Mouse (Mus musculus) hindbrain, embryonic 12.5 days (tissue): ENCODE measurements at regions not wholly inside any gene's neighbourhood (a gene's known extent, or its start where the extent isn't known, plus 50 kb on each side); places are given as distances from the start of the nearest gene placed in this dataset.

Source experiments
- ATAC-seq: fragments of 200-750 bp; cut with Nextera tagmentation; 2 replicates; pipeline ENCODE4 v1.8.0; 2017; ENCODE audit warnings: moderate TSS enrichment; ENCODE audit not compliant: low FRiP score
- H3K27ac ChIP-seq: fragments of 300-500 bp; sonication (generic); 2 replicates; pipeline ENCODE4 v1.5.1; 2016; ENCODE audit warnings: mild to moderate bottlenecking
- H3K27me3 ChIP-seq: fragments of 300-500 bp; sonication (generic); 2 replicates; pipeline ENCODE4 v1.6.1; 2016; ENCODE audit warnings: mild to moderate bottlenecking
- H3K36me3 ChIP-seq: fragments of 300-500 bp; sonication (generic); 2 replicates; pipeline ENCODE4 v1.6.1; 2016; ENCODE audit warnings: mild to moderate bottlenecking
- H3K4me1 ChIP-seq: fragments of 300-500 bp; sonication (generic); 2 replicates; pipeline ENCODE4 v1.6.1; 2016
- H3K4me2 ChIP-seq: fragments of 300-500 bp; sonication (generic); replicated peaks from 2 replicates; pipeline ENCODE4 v1.6.1; 2016; ENCODE audit warnings: mild to moderate bottlenecking
- H3K4me3 ChIP-seq: fragments of 300-500 bp; sonication (generic); 2 replicates; pipeline ENCODE4 v1.5.1; 2016; ENCODE audit warnings: mild to moderate bottlenecking
- H3K9ac ChIP-seq: fragments of 300-500 bp; sonication (generic); 2 replicates; pipeline ENCODE4 v1.6.1; 2016; ENCODE audit warnings: mild to moderate bottlenecking, moderate library complexity
- H3K9me3 ChIP-seq: fragments of 300-500 bp; sonication (generic); replicated peaks from 2 replicates; pipeline ENCODE4 v1.6.1; 2016; ENCODE audit warnings: mild to moderate bottlenecking
- WGBS: fragments of 180-500 bp; shearing (Covaris S2); methylation state at CpG from one replicate; pipeline ENCODE4 v1.1.7; 2016; 5-methylcytosine and 5-hydroxymethylcytosine counted together

DNA sequence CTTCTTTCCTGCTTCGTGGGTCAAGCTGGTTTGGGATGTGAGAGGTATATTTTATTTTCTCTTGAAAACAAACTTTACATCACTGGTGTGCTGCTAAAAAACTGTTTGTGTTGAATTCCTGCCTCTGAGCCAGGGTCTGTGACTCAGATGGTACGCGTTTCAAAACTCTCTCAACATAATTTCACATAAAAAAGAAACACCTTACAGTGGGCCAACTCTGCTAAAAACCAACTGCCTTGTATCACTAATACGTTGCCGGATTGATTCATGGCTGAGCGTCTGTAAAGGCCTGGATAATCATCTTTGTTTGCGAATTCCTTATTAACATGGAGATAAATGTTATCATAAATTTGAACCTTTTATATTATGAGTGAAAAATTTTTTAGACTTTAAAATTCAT, 428.7 kb downstream of the Fgf9 start:
- no peak overlapping the region for H3K4me3 ChIP-seq
- no peak for ATAC-seq
- peaks cover 4% of the 10 kb centered on the region for H3K4me1 ChIP-seq
- H3K9me3 ChIP-seq: no peaks in the 10 kb centered on the region
- H3K4me2 ChIP-seq: no peak overlapping the region
- H3K36me3 ChIP-seq: no peaks in the 10 kb centered on the region
- WGBS: 86% methylated on average over 7 of the region's 7 CpGs
- no peaks in the 10 kb centered on the region for H3K27me3 ChIP-seq
- no peak overlapping the region for H3K9ac ChIP-seq
- no peak overlapping the region for H3K27ac ChIP-seq

DNA sequence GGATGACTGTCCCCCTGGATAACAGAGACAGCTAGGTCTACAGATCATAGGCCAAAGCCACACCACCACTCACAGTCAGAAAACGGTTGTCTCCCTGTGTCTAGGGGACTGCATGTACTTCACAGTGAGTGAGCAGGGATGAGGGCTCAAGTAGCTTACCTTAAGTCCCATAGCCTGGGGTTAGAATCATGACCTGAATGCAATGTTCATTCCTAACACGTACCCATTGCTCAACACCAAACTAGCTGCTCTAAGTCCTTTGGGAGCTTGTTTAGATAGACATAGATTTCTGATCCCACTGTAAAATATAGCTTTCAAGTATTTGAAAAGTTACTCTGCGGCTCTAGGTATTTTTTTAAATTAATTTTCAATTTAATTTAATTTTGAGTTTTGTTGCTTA, 426.6 kb downstream of the Fgf9 start:
- 89% methylated on average over 3 of the region's 3 CpGs for WGBS
- H3K27ac ChIP-seq: no peak overlapping the region
- H3K9ac ChIP-seq: no peak overlapping the region
- no peaks in the 10 kb centered on the region for H3K27me3 ChIP-seq
- no peak for ATAC-seq
- no peaks in the 10 kb centered on the region for H3K9me3 ChIP-seq
- H3K4me3 ChIP-seq: no peak overlapping the region
- H3K36me3 ChIP-seq: no peaks in the 10 kb centered on the region
- H3K4me1 ChIP-seq: peaks cover 4% of the 10 kb centered on the region
- H3K4me2 ChIP-seq: no peak overlapping the region

- H3K27me3 ChIP-seq: no peaks in the 10 kb centered on the region
- H3K9me3 ChIP-seq: no peaks in the 10 kb centered on the region
- ATAC-seq: no peak
- no peak overlapping the region for H3K4me2 ChIP-seq
- WGBS: 74% methylated on average over 5 of the region's 5 CpGs
- H3K27ac ChIP-seq: no peak overlapping the region
- H3K9ac ChIP-seq: no peak overlapping the region
- no peak overlapping the region for H3K4me3 ChIP-seq
- H3K4me1 ChIP-seq: no peaks in the 10 kb centered on the region
- H3K36me3 ChIP-seq: no peaks in the 10 kb centered on the region
Observed at GRCm38 (mm10) chr14:58494400-58494987, 424.1 kb downstream of the Fgf9 start.

DNA sequence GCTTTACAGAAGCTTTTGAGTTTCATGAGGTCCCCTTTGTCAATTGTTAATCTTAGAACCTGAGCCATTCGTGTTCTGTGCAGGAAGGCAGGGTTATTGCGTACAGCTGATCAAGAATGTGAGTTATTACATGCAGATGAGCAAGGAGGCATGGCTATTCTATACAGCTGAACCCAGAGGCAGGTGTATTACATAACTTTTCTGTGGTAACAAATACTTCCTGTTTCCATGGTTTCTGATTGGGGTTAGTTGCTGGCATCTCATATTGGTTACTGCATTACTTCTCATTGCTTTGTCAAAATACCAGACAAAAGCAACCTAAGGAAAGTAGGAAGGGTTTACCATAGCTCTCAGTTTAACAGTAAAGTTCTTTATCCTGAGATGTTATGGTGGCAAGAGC, 421.8 kb downstream of the Fgf9 start:
- WGBS: 92% methylated on average over 2 of the region's 2 CpGs

DNA sequence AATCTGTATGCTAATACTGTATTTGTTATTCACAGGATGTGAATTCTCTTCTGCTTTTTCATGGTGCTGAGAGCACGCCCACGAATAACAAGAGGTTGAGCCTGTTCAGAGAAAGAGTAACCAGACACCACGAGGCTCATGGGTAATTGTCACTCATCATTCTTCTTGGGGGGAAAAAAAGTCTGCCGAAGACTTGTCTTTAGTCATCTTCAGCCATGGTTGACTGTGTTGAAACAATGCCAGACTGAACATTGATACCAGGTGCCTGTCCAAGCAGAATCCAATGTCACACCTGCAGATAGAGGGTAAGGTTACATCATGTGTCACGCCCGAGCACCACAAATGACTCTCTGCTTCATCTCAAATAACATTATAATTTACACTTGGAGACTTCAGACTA, 418.5 kb downstream of the Fgf9 start:
- Histone ChIP-seq H3K4me3 (no peak overlapping the region), H3K4me2 (no peak overlapping the region), H3K27me3 (no peaks in the 10 kb centered on the region), H3K27ac (no peak overlapping the region), H3K9me3 (no peaks in the 10 kb centered on the region), H3K4me1 (no peaks in the 10 kb centered on the region), H3K9ac (no peak overlapping the region), H3K36me3 (no peaks in the 10 kb centered on the region)
- WGBS: 67% methylated on average over 6 of the region's 6 CpGs
- ATAC-seq: no peak

More for the DNA sequence above, 421.8 kb downstream of the Fgf9 start:
- no peaks in the 10 kb centered on the region for H3K4me1 ChIP-seq
- H3K4me3 ChIP-seq: no peak overlapping the region
- no peaks in the 10 kb centered on the region for H3K36me3 ChIP-seq
- H3K27me3 ChIP-seq: no peaks in the 10 kb centered on the region
- H3K27ac ChIP-seq: no peak overlapping the region
- no peak overlapping the region for H3K4me2 ChIP-seq
- H3K9me3 ChIP-seq: no peaks in the 10 kb centered on the region
- no peak for ATAC-seq
- no peak overlapping the region for H3K9ac ChIP-seq

- Histone ChIP-seq H3K9me3 (no peaks in the 10 kb centered on the region), H3K36me3 (no peaks in the 10 kb centered on the region), H3K9ac (no peak overlapping the region), H3K4me2 (no peak overlapping the region), H3K27ac (no peak overlapping the region), H3K27me3 (no peaks in the 10 kb centered on the region), H3K4me1 (no peaks in the 10 kb centered on the region), H3K4me3 (no peak overlapping the region)
- no peak for ATAC-seq
- WGBS: 89% methylated on average over 6 of the region's 6 CpGs
Observed at GRCm38 (mm10) chr14:58487836-58488235, 417.5 kb downstream of the Fgf9 start.

DNA sequence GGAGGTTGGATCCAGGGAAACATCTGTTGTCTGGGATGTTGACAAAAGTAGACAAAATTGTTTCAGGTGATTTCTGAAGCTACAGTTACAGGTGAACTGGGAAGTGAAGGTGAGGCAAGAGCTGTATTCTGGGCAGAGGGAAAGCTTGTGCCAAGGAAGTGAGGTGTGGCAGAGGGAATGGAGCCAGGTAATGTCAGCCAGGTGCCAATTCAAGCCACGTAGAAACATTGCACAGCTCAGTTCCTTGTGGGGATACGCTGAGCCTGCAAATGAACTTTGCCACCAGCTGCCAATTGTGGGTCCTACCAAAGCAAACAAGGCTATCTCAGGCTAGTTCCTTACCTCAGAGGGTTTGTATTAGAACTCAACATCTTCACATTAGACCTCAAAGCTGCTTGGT, 410.1 kb downstream of the Fgf9 start:
- no peaks in the 10 kb centered on the region for H3K27me3 ChIP-seq
- no peak overlapping the region for H3K4me2 ChIP-seq
- H3K4me1 ChIP-seq: no peaks in the 10 kb centered on the region
- H3K9me3 ChIP-seq: no peaks in the 10 kb centered on the region
- H3K27ac ChIP-seq: no peak overlapping the region
- ATAC-seq: no peak
- 85% methylated on average over 2 of the region's 2 CpGs for WGBS
- H3K36me3 ChIP-seq: no peaks in the 10 kb centered on the region
- no peak overlapping the region for H3K4me3 ChIP-seq
- no peak overlapping the region for H3K9ac ChIP-seq

- no peaks in the 10 kb centered on the region for H3K36me3 ChIP-seq
- no peak overlapping the region for H3K4me2 ChIP-seq
- no peak overlapping the region for H3K9ac ChIP-seq
- H3K27ac ChIP-seq: no peak overlapping the region
- H3K4me3 ChIP-seq: no peak overlapping the region
- no peaks in the 10 kb centered on the region for H3K27me3 ChIP-seq
- no peak for ATAC-seq
- 31% methylated on average over 3 of the region's 3 CpGs for WGBS
- H3K4me1 ChIP-seq: no peaks in the 10 kb centered on the region
- no peaks in the 10 kb centered on the region for H3K9me3 ChIP-seq
Observed at GRCm38 (mm10) chr14:58470678-58471077, 400.3 kb downstream of the Fgf9 start.

GRCm38 (mm10) chr14:58468451-58468850, 398.1 kb downstream of the Fgf9 start:
- WGBS: 90% methylated on average over 7 of the region's 7 CpGs
- Histone ChIP-seq H3K36me3 (no peaks in the 10 kb centered on the region), H3K4me3 (no peak overlapping the region), H3K27me3 (no peaks in the 10 kb centered on the region), H3K4me1 (no peaks in the 10 kb centered on the region), H3K9me3 (no peaks in the 10 kb centered on the region), H3K9ac (no peak overlapping the region), H3K27ac (no peak overlapping the region), H3K4me2 (no peak overlapping the region)
- ATAC-seq: no peak

GRCm38 (mm10) chr14:58467856-58468255, 397.5 kb downstream of the Fgf9 start:
- Histone ChIP-seq H3K36me3 (no peaks in the 10 kb centered on the region), H3K27ac (no peak overlapping the region), H3K9me3 (no peaks in the 10 kb centered on the region), H3K4me3 (no peak overlapping the region), H3K27me3 (no peaks in the 10 kb centered on the region), H3K4me1 (no peaks in the 10 kb centered on the region), H3K9ac (no peak overlapping the region), H3K4me2 (no peak overlapping the region)
- 87% methylated on average over 5 of the region's 5 CpGs for WGBS
- ATAC-seq: no peak

DNA sequence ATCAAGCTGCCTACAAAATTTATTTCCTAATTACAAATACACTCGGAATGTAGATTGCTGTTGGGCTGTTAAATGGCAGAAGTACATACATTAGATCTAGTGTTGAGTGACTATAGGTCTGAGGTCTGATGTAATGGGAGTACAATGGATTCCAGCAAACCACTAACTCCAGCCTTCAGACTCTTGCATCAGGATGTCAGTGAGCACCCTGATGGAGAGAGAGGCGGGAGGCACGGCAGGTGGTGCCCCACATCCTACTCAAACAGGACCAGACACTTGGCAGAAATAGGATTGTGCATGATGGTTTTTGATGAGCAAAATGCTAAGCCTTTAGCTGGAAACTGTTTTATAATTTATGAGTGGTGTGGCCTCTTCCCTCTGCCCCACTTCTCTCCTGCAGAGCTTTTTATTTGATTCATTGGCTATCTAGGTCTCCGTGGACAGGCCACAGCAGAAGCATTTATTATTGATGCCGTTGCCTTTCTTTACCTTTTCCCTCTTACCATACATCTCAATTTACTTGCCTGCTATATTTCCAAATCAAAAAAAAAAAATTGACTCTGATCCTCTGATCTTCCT, 376.5 kb downstream of the Fgf9 start:
- H3K4me1 ChIP-seq: no peaks in the 10 kb centered on the region
- H3K27ac ChIP-seq: no peak overlapping the region
- no peaks in the 10 kb centered on the region for H3K9me3 ChIP-seq
- H3K4me3 ChIP-seq: no peak overlapping the region
- WGBS: 81% methylated on average over 5 of the region's 5 CpGs
- no peak overlapping the region for H3K9ac ChIP-seq
- no peak overlapping the region for H3K4me2 ChIP-seq
- no peaks in the 10 kb centered on the region for H3K27me3 ChIP-seq
- no peak for ATAC-seq
- H3K36me3 ChIP-seq: no peaks in the 10 kb centered on the region

- 68% methylated on average over 4 of the region's 4 CpGs for WGBS
- H3K4me1 ChIP-seq: no peaks in the 10 kb centered on the region
- H3K27ac ChIP-seq: no peak overlapping the region
- H3K27me3 ChIP-seq: no peaks in the 10 kb centered on the region
- no peak overlapping the region for H3K4me2 ChIP-seq
- H3K36me3 ChIP-seq: no peaks in the 10 kb centered on the region
- H3K9ac ChIP-seq: no peak overlapping the region
- no peak overlapping the region for H3K4me3 ChIP-seq
- ATAC-seq: no peak
- no peaks in the 10 kb centered on the region for H3K9me3 ChIP-seq
Observed at GRCm38 (mm10) chr14:58444496-58444895, 374.1 kb downstream of the Fgf9 start.

- no peaks in the 10 kb centered on the region for H3K4me1 ChIP-seq
- H3K27me3 ChIP-seq: no peaks in the 10 kb centered on the region
- no peaks in the 10 kb centered on the region for H3K36me3 ChIP-seq
- no peak overlapping the region for H3K27ac ChIP-seq
- no peak overlapping the region for H3K4me2 ChIP-seq
- H3K9ac ChIP-seq: no peak overlapping the region
- no peaks in the 10 kb centered on the region for H3K9me3 ChIP-seq
- 95% methylated on average over 3 of the region's 3 CpGs for WGBS
- no peak for ATAC-seq
- no peak overlapping the region for H3K4me3 ChIP-seq
Observed at GRCm38 (mm10) chr14:58442501-58442900, 372.2 kb downstream of the Fgf9 start.
